Mouse (Mus musculus): ENCODE measurements around the gene Eno1.

- TF ChIP-seq CTCF (IDR thresholded peaks at IDR 0.05; ENCODE audit: low read depth) (peak; percentile 81), EP300 (optimal IDR thresholded peaks at IDR 0.05) (no peak)
These were observed 16.8 kb upstream of the Eno1 start for GRCm38 (mm10) chr4:150219501-150220292.

Data from stomach, postnatal 0 days (tissue).